Mouse (Mus musculus) MEL-GATA-1-ER (cell line): ENCODE measurements at regions not wholly inside any gene's neighbourhood (a gene's known extent, or its start where the extent isn't known, plus 50 kb on each side); places are given as distances from the start of the nearest gene placed in this dataset.

Experiments
- DNase-seq: peaks from one replicate; pipeline ENCODE4 v3.0.0-alpha.2; 2012; ENCODE audit warnings: low read depth; ENCODE audit errors: extremely low read depth

- no peak for DNase-seq
Measured at GRCm38 (mm10) chr6:102977122-102977521, 404.2 kb upstream of the Cntn3 start.

DNA sequence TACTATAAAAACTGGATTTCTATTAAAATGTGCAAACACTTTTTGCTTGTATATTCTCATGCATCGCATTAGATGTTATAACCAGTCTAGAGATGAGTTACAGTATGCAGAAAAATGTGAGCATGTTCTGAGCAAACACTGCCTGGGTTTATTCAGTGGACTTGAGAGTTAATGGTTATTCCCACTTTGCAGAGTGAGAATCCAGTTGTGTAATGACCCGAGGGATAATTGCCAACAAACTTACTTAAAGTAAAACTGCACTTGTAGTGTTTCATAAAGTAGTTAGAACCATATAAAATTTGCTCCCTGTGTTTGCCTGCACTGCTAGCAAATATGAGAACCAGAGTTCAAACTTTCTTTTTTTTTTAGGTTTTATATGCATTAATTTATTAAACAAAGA is 450.4 kb upstream of the Cntn3 start:
- no peak for DNase-seq

- DNase-seq, result no peak
Measured at GRCm38 (mm10) chr6:103024006-103024405, 451.1 kb upstream of the Cntn3 start.

DNA sequence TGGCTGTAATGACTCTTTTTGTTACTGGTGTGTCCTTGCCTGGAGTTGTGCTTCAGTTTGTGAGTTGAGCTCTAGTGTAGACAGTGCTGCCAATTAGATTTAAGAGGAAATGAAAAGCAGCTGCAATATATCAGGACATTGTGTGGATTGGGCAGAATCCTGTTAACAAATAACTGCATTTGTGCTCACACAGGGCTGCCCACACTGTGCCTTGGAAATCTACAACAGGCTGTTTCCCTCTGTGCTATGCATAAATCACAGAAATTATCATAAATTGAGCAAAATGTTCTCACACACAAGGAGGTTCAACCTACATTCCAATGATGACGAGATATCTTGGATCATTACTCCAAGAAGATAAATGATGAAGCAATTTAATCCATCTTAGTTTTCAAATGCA is 455.2 kb upstream of the Cntn3 start:
- no peak for DNase-seq

- DNase-seq, result no peak
Measured at GRCm38 (mm10) chr6:103033418-103033817, 460.5 kb upstream of the Cntn3 start.

DNA sequence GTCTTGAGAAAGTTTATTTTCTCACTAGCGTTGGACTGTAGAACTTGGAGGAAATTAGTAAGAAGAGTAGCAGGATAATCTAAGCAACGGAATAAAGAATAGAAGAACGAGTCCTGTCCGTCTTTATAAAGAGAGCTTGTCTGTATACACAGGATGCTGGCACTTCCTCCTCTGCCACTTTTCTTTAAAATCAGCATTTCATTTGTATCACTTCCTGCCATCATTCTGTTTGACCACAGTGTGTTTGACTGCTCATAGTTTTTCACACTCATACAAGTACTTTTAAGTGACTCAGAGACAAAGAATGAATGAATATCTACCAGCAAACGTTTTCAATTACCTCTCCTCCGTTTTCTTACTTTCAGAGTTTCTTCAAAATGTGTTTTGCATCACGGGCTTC is 461.0 kb upstream of the Cntn3 start:
- peak; percentile 10 for DNase-seq

DNA sequence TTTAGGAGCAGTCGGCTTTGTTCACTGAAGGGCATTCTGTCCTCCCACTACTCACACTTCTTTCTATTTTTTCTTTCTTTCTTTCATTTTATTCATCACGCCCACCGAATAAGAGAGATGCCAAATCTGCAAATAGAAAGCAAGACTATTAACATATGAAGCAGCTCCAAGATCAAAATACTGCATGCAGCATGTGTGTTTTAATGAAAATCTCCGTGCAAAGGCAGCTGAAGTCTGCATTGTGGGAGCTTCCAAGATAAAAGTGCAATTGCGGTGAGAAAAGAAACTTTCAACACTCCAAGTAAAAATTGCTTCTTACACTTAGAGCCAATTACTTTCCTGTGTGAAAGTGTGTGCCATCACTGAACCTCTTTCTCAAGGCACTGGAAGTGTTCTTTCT is 449.8 kb upstream of the Chl1 start:
- no peak for DNase-seq

- peak; percentile 4 for DNase-seq
Measured at GRCm38 (mm10) chr6:103106189-103106588, 404.2 kb upstream of the Chl1 start.

DNA sequence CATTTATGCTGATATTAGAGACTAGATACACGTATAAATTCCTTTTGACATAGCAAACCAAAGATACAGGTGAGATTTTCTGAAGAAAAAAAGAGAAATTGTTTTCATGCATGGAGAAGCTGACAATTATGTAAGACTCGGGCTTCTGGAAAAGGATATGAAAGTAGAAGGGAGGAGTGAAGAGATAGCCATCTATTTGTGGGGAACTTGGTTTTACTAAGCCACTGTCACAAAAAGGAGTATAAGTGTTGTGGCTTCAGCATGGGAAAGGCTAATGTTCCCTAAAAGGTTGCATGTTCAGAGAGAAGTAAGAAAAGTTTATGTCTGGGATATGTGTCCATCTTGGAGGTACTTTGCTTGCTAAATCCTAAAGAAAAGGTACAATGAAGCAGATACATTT is 390.8 kb upstream of the Chl1 start:
- DNase-seq, result no peak

- no peak for DNase-seq
Measured at GRCm38 (mm10) chr6:103140851-103141250, 369.5 kb upstream of the Chl1 start.

- no peak for DNase-seq
Measured at GRCm38 (mm10) chr6:103177851-103178250, 332.5 kb upstream of the Chl1 start.

- DNase-seq, result no peak
Measured at GRCm38 (mm10) chr6:103183355-103183754, 327.0 kb upstream of the Chl1 start.

GRCm38 (mm10) chr6:103196838-103197237 is 313.5 kb upstream of the Chl1 start:
- DNase-seq, result no peak

DNA sequence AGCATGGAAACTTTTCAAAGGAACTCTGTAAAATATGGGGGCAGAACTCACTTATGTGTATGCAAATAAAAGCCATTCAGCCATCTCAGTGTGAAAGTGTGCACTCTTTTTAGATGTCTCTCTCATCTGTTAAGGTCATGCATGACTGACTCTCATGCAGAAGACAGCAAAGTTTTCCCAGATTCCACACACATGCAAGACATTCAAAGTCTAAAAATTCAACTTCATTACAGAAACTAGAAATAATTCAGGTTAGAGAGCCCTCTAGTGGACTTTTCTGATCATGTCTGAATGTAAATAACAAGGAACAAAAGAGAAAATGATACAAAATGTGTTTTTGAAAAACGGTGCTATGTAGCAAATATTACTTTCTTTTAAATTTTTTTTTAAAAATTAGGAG is 308.8 kb upstream of the Chl1 start:
- DNase-seq, result peak; percentile 7

- DNase-seq, result no peak
Measured at GRCm38 (mm10) chr6:103209202-103209601, 301.2 kb upstream of the Chl1 start.

GRCm38 (mm10) chr6:103213160-103213559 is 297.2 kb upstream of the Chl1 start:
- DNase-seq, result no peak

- no peak for DNase-seq
Measured at GRCm38 (mm10) chr6:103236896-103237295, 273.5 kb upstream of the Chl1 start.

- no peak for DNase-seq
Measured at GRCm38 (mm10) chr6:103268984-103269383, 241.4 kb upstream of the Chl1 start.

DNA sequence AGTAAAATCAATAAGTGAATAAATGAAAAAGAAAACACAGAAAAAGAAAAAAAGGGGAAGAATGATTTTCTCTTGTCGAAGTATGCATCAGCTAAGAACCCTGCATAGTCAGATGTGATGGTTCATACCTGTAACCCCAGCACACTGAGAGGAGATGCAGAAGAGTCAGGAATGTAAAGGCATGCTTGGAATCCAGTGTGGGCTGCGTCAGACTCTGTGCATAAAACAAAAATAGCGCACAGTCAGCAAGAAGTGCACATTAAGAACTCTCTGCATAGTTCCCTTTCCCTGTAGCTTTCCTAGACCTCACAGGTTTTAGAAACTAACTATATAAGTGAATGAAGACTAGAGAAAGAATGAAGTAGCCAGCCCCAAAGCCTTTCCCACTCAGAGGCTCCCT is 238.2 kb upstream of the Chl1 start:
- no peak for DNase-seq

- DNase-seq, result no peak
Measured at GRCm38 (mm10) chr6:103275071-103275470, 235.3 kb upstream of the Chl1 start.

DNA sequence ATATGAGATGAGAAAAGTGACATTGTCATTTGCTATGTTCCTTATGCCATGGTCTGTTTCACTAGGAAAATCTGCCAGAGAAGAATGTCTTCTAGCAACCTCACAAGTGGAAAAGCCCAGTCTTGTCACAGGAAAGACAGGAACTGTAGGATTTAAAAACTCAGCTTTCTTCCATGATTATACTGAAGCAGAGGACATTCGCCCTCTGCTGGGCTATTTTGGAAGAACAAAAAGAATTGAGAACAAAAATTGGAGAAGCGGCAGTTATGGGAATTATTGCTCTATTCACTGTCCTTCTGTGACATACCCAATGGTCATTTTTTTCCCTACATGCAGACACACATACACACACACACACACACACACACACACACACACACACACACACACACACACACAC is 234.9 kb upstream of the Chl1 start:
- no peak for DNase-seq

DNA sequence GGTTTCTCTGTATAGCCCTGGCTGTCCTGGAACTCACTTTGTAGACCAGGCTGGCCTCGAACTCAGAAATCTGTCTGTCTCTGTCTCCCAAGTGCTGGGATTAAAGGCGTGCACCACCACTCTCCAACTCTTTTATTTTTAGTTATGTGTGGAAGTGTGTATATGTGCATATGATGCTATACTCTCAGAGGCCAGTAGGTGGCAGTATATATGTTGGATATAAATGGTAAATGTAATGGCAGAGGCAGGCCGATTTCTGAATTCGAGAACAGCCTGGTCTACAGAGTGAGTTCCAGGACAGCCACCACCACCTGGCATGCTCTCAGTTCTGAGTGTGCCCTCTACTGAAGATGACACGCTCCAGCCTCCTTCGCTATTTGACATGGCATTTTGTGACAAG is 214.4 kb upstream of the Chl1 start:
- DNase-seq, result peak; percentile 28

- DNase-seq, result peak; percentile 10
Measured at GRCm38 (mm10) chr6:103306420-103307249, 203.8 kb upstream of the Chl1 start.

DNA sequence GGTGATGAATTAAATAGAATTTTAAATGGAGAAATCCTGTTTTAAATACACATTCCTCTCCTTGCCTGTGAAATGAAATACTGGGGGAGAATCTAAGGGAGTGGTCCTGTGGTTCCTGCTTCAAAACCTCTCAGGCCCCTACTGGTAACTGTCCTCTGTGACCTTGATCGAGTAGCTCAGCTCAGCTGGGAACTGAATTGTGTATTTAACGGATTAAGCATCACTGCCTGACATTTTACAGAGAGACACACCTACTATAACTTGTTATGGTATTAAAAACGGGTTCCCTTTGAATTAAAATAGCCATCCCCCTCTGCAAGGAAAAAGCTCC is 203.2 kb upstream of the Chl1 start:
- no peak for DNase-seq
